Mouse (Mus musculus) neural tube, embryonic 11.5 days (tissue): ENCODE results near the gene Atg4c. TPM values are rescaled to one million over a fixed set of nuclear protein-coding genes. Genes with fewer than 3 reads are reported as not detected.

ENCODE experiments used
- ATAC-seq: fragments of 200-750 bp; cut with Nextera tagmentation; 2 replicates; pipeline ENCODE4 v1.8.0; 2017; ENCODE audit warnings: moderate number of reproducible peaks, mild to moderate bottlenecking, moderate TSS enrichment, moderate library complexity; ENCODE audit not compliant: insufficient read depth, low FRiP score, low TSS enrichment
- DNase-seq: peaks from one replicate; pipeline ENCODE4 v3.0.0-alpha.2; 2015; ENCODE audit warnings: low spot score
- H3K27ac ChIP-seq: fragments of 300-500 bp; sonication (generic); 2 replicates; pipeline ENCODE4 v1.5.1; 2014; ENCODE audit warnings: low read depth, mild to moderate bottlenecking, low read length
- H3K27me3 ChIP-seq: fragments of 300-500 bp; sonication (generic); 2 replicates; pipeline ENCODE4 v1.6.1; 2014; ENCODE audit warnings: mild to moderate bottlenecking, low read length, mixed read lengths; ENCODE audit not compliant: control insufficient read depth, insufficient read depth
- H3K36me3 ChIP-seq: fragments of 300-500 bp; sonication (generic); 2 replicates; pipeline ENCODE4 v1.6.1; 2014; ENCODE audit warnings: mild to moderate bottlenecking, low read length, moderate library complexity, mixed read lengths; ENCODE audit not compliant: control insufficient read depth, insufficient read depth
- H3K4me1 ChIP-seq: fragments of 300-500 bp; sonication (generic); 2 replicates; pipeline ENCODE4 v1.6.1; 2014; ENCODE audit warnings: low read length, mixed read lengths; ENCODE audit not compliant: control insufficient read depth, insufficient read depth
- H3K4me2 ChIP-seq: fragments of 300-500 bp; sonication (generic); 2 replicates; pipeline ENCODE4 v1.6.1; 2014; ENCODE audit warnings: low read depth, mild to moderate bottlenecking, moderate library complexity
- H3K4me3 ChIP-seq: fragments of 300-500 bp; sonication (generic); 2 replicates; pipeline ENCODE4 v1.5.1; 2014; ENCODE audit warnings: low read depth, low read length
- H3K9ac ChIP-seq: fragments of 300-500 bp; sonication (generic); 2 replicates; pipeline ENCODE4 v1.6.1; 2014; ENCODE audit warnings: mild to moderate bottlenecking, low read length
- H3K9me3 ChIP-seq: fragments of 300-500 bp; sonication (generic); 2 replicates; pipeline ENCODE4 v1.6.1; 2016; ENCODE audit warnings: low read length; ENCODE audit not compliant: control insufficient read depth
- WGBS: fragments of 180-500 bp; shearing (Covaris S2); extraction: QIAGEN DNeasy Blood & Tissue Kit; methylation state at CpG from one replicate; pipeline ENCODE4 v1.1.7; 2014; 5-methylcytosine and 5-hydroxymethylcytosine counted together
- polyA plus RNA-seq: library from polyadenylated mRNA; unstranded; fragments of >200 nt; fragmentation: Nextera tagmentation; extraction: Ambion mirVana; gene quantifications from 2 replicates; pipeline ENCODE4 v1.2.1, GENCODE M21; 2014

Gene Atg4c
- polyA plus RNA-seq, 1 experiment from 2014 or later: 14.7 TPM

DNA sequence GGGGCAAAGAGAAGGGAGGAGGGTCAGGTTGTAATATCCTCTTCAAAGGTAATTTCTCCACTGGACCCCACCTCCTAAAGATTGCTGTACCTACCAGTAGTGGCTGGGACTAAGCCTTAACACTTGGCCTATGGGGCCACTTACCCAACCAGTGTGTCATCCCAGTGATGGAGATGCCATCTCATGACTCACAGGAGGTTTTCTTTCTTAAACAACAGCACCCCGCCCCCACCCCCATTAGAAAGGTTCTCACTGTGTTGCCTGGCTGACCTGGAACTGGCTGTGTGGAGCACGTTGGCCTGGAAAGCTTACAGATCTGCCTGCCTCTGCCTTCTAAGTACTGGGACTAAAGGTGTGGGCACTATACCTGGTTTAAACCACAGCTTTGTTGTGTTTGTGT, 69.5 kb downstream of the Atg4c start:
- no peak overlapping the region for H3K27ac ChIP-seq
- no peaks in the 10 kb centered on the region for H3K9me3 ChIP-seq
- no peak overlapping the region for H3K4me2 ChIP-seq
- WGBS: 83% methylated on average over 2 of the region's 2 CpGs
- DNase-seq (no peak), ATAC-seq (no peak)
- H3K27me3 ChIP-seq: no peaks in the 10 kb centered on the region
- no peak overlapping the region for H3K9ac ChIP-seq
- H3K36me3 ChIP-seq: no peaks in the 10 kb centered on the region
- H3K4me3 ChIP-seq: no peak overlapping the region
- no peaks in the 10 kb centered on the region for H3K4me1 ChIP-seq

DNA sequence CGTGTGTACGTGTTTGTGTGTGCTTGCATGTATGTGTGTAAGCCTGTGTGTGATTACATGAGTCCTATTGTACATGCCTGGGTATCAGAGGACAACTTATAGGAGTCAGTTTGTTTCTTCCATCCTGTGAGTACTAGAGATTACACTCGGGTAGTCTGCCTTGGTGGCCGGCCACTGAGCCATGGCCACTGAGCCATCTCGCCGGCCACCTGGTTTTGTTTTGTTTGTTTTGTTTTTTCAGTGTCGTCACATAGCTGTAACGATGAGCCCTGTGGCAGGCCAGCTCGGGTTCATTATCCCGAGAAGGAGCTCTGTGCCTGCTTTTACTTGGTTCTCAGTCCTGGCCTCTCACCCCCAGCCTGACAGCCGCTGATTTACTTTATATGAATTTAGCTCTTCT, 69.9 kb downstream of the Atg4c start:
- DNase-seq: no peak
- WGBS: 67% methylated on average over 11 of the region's 11 CpGs

DNA sequence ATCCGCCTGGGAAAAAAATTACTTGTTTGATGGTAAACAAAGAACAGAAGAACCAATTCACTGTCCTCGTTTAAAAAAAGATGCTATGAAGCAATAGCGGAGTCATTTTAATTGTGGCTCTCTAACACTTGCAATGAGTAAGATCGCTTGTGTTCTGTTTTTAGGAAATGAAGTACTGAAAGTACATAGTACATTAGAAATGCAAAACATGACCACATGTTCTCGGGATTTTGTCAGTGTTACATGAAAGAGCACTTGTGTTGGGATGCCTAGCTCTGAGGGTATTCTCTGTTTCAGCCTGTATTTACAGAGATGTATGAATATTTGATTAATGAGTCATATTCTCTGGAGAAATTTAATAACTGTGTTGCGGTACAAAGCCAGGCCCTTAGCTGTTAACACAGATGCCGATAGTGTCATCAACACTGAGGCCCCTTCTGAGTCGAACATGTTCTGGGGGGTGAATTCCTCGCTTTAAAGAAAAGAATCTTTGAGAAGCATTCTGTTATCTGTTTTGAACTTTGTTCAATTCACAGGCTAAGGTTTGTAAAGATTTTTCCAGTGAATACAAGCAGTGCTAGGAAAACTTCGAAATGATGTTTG, 73.2 kb downstream of the Atg4c start:
- Histone ChIP-seq H3K9me3 (no peaks in the 10 kb centered on the region), H3K4me1 (no peaks in the 10 kb centered on the region), H3K4me3 (no peak overlapping the region), H3K27me3 (no peaks in the 10 kb centered on the region), H3K36me3 (no peaks in the 10 kb centered on the region), H3K4me2 (no peak overlapping the region), H3K27ac (no peak overlapping the region), H3K9ac (no peak overlapping the region)
- WGBS: 83% methylated on average over 10 of the region's 10 CpGs
- DNase-seq (no peak), ATAC-seq (no peak)

More for the DNA sequence above, 69.9 kb downstream of the Atg4c start:
- Histone ChIP-seq H3K9ac (no peak overlapping the region), H3K9me3 (no peaks in the 10 kb centered on the region), H3K4me1 (no peaks in the 10 kb centered on the region), H3K4me2 (no peak overlapping the region), H3K27ac (no peak overlapping the region), H3K4me3 (no peak overlapping the region), H3K27me3 (no peaks in the 10 kb centered on the region), H3K36me3 (no peaks in the 10 kb centered on the region)
- ATAC-seq: no peak

DNA sequence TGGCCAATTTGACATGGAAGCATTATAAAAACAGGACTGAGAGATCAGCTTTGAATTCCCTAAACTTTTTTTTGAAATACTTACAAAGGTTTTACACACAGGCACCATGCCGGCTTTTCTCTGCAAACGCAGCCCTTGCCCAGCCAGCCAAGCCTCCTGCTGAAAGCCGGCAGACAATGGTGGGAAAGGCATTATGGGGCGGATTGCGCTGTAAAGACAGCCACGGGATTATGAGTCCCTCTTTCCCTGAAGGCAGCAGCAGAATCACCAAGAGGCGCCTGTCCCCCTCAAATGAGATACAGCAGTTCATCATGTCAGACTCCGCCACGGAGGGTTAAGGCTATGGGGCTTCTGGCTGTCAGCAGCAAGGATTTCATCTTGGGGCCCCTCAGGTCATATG, 79.1 kb downstream of the Atg4c start:
- Histone ChIP-seq H3K27ac (peak overlapping the region; percentile 53; the same call in 1 of the 2 replicates), H3K4me1 (0 out of 2 replicates have a peak, but pooled peaks cover 7% of the 10 kb centered on the region), H3K9me3 (no peaks in the 10 kb centered on the region), H3K4me2 (no peak overlapping the region), H3K27me3 (no peaks in the 10 kb centered on the region), H3K9ac (peak overlapping the region; percentile 39; the same call in 1 of the 2 replicates), H3K4me3 (no peak overlapping the region), H3K36me3 (no peaks in the 10 kb centered on the region)
- DNase-seq: peak; percentile 61
- 20% methylated on average over 9 of the region's 9 CpGs for WGBS
- peak; percentile 67 for ATAC-seq

DNA sequence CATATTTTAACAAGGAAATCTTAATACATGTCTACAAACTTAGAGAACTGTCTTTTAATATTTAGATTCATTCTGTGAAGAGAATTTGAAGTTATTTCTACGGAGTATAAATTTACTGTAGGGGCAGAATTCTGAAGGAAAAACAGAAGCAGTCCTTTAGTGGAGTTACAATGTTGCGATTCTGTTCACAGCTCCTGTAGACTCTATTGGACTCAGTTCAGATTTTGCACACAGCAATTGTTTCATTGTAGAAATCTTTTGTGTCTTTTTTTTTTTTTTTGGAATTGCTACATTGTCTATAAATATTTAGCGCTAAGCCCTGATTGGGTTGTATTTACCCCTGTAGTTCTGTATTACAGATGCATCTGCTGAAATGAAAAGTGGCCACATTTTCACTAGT, 79.7 kb downstream of the Atg4c start:
- H3K27me3 ChIP-seq: no peaks in the 10 kb centered on the region
- H3K36me3 ChIP-seq: no peaks in the 10 kb centered on the region
- no peak overlapping the region for H3K4me2 ChIP-seq
- H3K9ac ChIP-seq: no peak overlapping the region
- H3K27ac ChIP-seq: no peak overlapping the region
- 0 out of 2 replicates have a peak, but pooled peaks cover 7% of the 10 kb centered on the region for H3K4me1 ChIP-seq
- ATAC-seq (no peak), DNase-seq (no peak)
- WGBS: 95% methylated on average over 3 of the region's 3 CpGs
- no peaks in the 10 kb centered on the region for H3K9me3 ChIP-seq
- no peak overlapping the region for H3K4me3 ChIP-seq

DNA sequence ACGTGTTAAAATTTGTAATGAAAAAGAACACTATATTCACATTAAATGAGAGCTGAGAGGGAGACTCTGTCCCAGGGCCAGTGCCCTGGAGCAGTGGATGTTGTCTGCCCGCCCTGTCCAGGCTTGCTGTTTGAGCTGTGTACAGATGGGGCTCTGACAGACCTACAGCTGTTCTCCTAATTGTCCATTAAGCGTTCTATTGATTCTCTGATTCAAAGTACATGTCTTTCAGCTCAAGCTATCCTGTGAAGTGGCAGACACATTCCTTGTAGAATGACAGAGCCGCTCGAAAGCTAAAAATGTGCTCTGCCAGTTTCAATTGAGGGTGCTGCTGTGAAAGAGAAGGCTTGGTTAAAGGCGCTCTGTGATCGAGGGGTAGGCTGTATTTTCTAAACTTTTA, 80.2 kb downstream of the Atg4c start:
- ATAC-seq: peak; percentile 68; the same call in 1 of the 2 replicates
- Histone ChIP-seq H3K4me2 (no peak overlapping the region), H3K9ac (no peak overlapping the region), H3K4me3 (no peak overlapping the region), H3K27me3 (no peaks in the 10 kb centered on the region), H3K9me3 (no peaks in the 10 kb centered on the region), H3K36me3 (no peaks in the 10 kb centered on the region), H3K27ac (0 out of 2 replicates have a peak overlapping the region, but pooled peaks have one; percentile 44), H3K4me1 (0 out of 2 replicates have a peak, but pooled peaks cover 7% of the 10 kb centered on the region)
- no peak for DNase-seq
- WGBS: 61% methylated on average over 7 of the region's 7 CpGs

DNA sequence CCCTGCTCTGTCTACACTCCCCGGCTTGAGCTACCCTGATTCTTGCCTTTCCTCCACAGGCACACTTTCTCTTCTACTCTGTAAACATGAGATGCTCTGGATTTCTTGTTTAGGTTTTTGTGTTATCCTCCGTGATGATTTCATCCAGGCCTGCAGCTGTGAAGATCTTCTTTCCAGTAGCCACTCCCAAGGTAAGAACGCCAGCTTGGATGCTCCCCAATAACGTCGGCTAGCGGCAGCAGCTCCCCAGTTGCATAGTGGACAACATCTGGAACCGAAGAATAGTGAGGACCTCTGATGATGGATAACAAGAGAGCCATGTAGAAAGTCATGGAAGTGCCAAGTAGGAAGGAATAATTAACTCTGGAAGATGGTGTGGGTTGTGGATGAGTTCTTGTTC, 85.1 kb downstream of the Atg4c start:
- H3K27me3 ChIP-seq: no peaks in the 10 kb centered on the region
- H3K36me3 ChIP-seq: no peaks in the 10 kb centered on the region
- H3K9me3 ChIP-seq: no peaks in the 10 kb centered on the region
- no peak overlapping the region for H3K27ac ChIP-seq
- no peak overlapping the region for H3K9ac ChIP-seq
- DNase-seq: no peak
- H3K4me1 ChIP-seq: 0 out of 2 replicates have a peak, but pooled peaks cover 2% of the 10 kb centered on the region
- H3K4me3 ChIP-seq: no peak overlapping the region
- no peak overlapping the region for H3K4me2 ChIP-seq
- WGBS: 91% methylated on average over 7 of the region's 7 CpGs
- ATAC-seq: no peak

DNA sequence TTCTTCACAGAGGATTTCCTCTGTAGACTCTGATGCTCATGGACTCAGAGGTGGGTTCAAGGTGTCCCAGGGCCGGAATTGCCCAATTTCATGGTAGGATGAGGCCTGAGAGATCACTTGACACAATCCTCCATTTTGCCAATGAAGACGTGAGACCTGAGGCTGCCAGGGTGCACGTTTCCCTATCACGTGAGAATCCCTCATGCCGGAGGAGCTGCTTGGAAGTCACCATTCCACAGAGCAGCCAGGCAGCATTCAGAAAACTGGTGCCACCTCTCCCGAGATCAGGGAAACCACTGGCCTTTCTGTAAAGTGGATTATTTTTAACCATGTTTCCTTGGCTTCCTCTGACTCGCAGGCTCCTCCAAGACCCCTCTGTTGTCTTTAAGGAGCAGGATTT, 88.0 kb downstream of the Atg4c start:
- H3K36me3 ChIP-seq: no peaks in the 10 kb centered on the region
- no peak overlapping the region for H3K4me2 ChIP-seq
- H3K4me3 ChIP-seq: no peak overlapping the region
- DNase-seq (no peak), ATAC-seq (no peak)
- H3K9ac ChIP-seq: no peak overlapping the region
- H3K27me3 ChIP-seq: no peaks in the 10 kb centered on the region
- no peaks in the 10 kb centered on the region for H3K4me1 ChIP-seq
- 81% methylated on average over 7 of the region's 7 CpGs for WGBS
- no peak overlapping the region for H3K27ac ChIP-seq
- H3K9me3 ChIP-seq: no peaks in the 10 kb centered on the region

DNA sequence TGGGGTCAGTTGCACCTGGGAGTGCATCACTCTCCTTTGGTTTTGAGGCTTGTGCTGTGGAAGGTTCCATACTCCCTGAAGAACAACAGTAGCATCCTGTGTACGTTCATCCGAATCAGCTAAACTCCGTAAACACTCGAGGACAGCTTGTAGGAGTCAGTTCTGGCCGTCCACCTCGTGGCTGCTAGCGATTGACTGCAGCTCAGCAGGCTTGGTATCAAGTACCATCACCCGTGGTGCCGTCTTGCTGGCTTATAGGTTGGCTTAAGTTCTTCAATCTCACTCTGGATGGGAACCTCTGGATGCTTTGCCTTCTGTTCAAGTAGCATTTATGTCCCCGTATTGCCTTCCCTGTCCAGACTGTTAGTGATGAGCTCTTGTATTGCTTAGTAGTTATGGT, 95.6 kb downstream of the Atg4c start:
- no peaks in the 10 kb centered on the region for H3K9me3 ChIP-seq
- no peaks in the 10 kb centered on the region for H3K27me3 ChIP-seq
- H3K9ac ChIP-seq: no peak overlapping the region
- ATAC-seq: no peak
- no peak overlapping the region for H3K4me2 ChIP-seq
- no peak overlapping the region for H3K27ac ChIP-seq
- H3K4me3 ChIP-seq: no peak overlapping the region
- WGBS: 85% methylated on average over 10 of the region's 10 CpGs
- no peaks in the 10 kb centered on the region for H3K4me1 ChIP-seq
- DNase-seq: no peak
- no peaks in the 10 kb centered on the region for H3K36me3 ChIP-seq
